Mouse (Mus musculus) kidney, postnatal 4 days (tissue): ENCODE data around the gene Emx2.

Experiments used
- DNase-seq, 2 experiments: peaks; one replicate each; pipeline ENCODE4 v3.0.0; 2021; ENCODE audit warnings: mixed read lengths in 2 of 2

The Emx2 gene

GRCm38 (mm10) chr19:59457951-59458742 lies at the start of gene Emx2:
Gene Emx2, plus strand, starts transcription at chr19:59458372.
- DNase-seq = peak; percentile 88 to 93

- DNase-seq = no peak
These were observed 44.0 kb upstream of the Emx2 start for GRCm38 (mm10) chr19:59414128-59414527.

- DNase-seq = peak; percentile 94
These were observed 40.1 kb upstream of the Emx2 start for GRCm38 (mm10) chr19:59418024-59418423.

- no peak for DNase-seq
These were observed 39.5 kb upstream of the Emx2 start for GRCm38 (mm10) chr19:59418671-59419070.

GRCm38 (mm10) chr19:59422393-59422792 lies 35.8 kb upstream of the Emx2 start:
- DNase-seq = peak in 1 of 2 experiments; percentile 32

GRCm38 (mm10) chr19:59423685-59424084 lies 34.5 kb upstream of the Emx2 start:
- peak in 1 of 2 experiments; percentile 19 for DNase-seq

- no peak for DNase-seq
These were observed 33.2 kb upstream of the Emx2 start for GRCm38 (mm10) chr19:59424975-59425374.

- DNase-seq = peak; percentile 58 to 71
These were observed 25.9 kb upstream of the Emx2 start for GRCm38 (mm10) chr19:59432286-59432685.

GRCm38 (mm10) chr19:59450561-59451135 lies 7.5 kb upstream of the Emx2 start:
- DNase-seq = peak in 1 of 2 experiments; percentile 7

- peak; percentile 31 to 58 for DNase-seq
These were observed 6.7 kb upstream of the Emx2 start for GRCm38 (mm10) chr19:59451441-59451951.

GRCm38 (mm10) chr19:59452321-59452720 lies 5.9 kb upstream of the Emx2 start:
- DNase-seq = no peak

GRCm38 (mm10) chr19:59453591-59453990 lies 4.6 kb upstream of the Emx2 start:
- DNase-seq = no peak

GRCm38 (mm10) chr19:59454196-59454595 lies 4.0 kb upstream of the Emx2 start:
- peak; percentile 93 for DNase-seq

GRCm38 (mm10) chr19:59455671-59456070 lies 2.5 kb upstream of the Emx2 start:
- peak; percentile 74 to 85 for DNase-seq

- DNase-seq = peak; percentile 66 to 79
These were observed 894 bp upstream of the Emx2 start for GRCm38 (mm10) chr19:59457011-59457945.

GRCm38 (mm10) chr19:59458743-59459135 lies 567 bp downstream of the Emx2 start:
- no peak for DNase-seq

- peak; percentile 61 to 72 for DNase-seq
These were observed 1.1 kb downstream of the Emx2 start for GRCm38 (mm10) chr19:59459158-59459781.

GRCm38 (mm10) chr19:59459811-59460241 lies 1.7 kb downstream of the Emx2 start:
- peak; percentile 47 to 61 for DNase-seq

- peak; percentile 38 to 51 for DNase-seq
These were observed 2.4 kb downstream of the Emx2 start for GRCm38 (mm10) chr19:59460328-59461115.

- DNase-seq = peak; percentile 49 to 65
These were observed 3.6 kb downstream of the Emx2 start for GRCm38 (mm10) chr19:59461481-59462421.
